Mouse (Mus musculus) neural tube, embryonic 14.5 days (tissue): ENCODE results near the gene Nek6. TPM values are rescaled to one million over a fixed set of nuclear protein-coding genes. Genes with fewer than 3 reads are reported as not detected.
A peak's percentile ranks its signal among the peaks of the same experiment; 100 is the strongest.

ENCODE experiments used
- ATAC-seq: fragments of 200-750 bp; cut with Nextera tagmentation; 2 replicates; pipeline ENCODE4 v1.8.0; 2017; ENCODE audit warnings: low read depth, mild to moderate bottlenecking, moderate TSS enrichment, moderate library complexity
- H3K27ac ChIP-seq: fragments of 300-500 bp; sonication (generic); 2 replicates; pipeline ENCODE4 v1.5.1; 2014; ENCODE audit warnings: low read depth, mild to moderate bottlenecking, control low read depth, low read length, moderate library complexity, mixed read lengths
- H3K27me3 ChIP-seq: fragments of 300-500 bp; sonication (generic); 2 replicates; pipeline ENCODE4 v1.6.1; 2014; ENCODE audit warnings: low read length; ENCODE audit not compliant: control insufficient read depth, insufficient read depth
- H3K36me3 ChIP-seq: fragments of 300-500 bp; sonication (generic); 2 replicates; pipeline ENCODE4 v1.6.1; 2014; ENCODE audit warnings: low read length, mixed read lengths; ENCODE audit not compliant: control insufficient read depth, insufficient read depth
- H3K4me1 ChIP-seq: fragments of 300-500 bp; sonication (generic); 2 replicates; pipeline ENCODE4 v1.6.1; 2014; ENCODE audit warnings: low read length; ENCODE audit not compliant: control insufficient read depth, insufficient read depth
- H3K4me2 ChIP-seq: fragments of 300-500 bp; sonication (generic); 2 replicates; pipeline ENCODE4 v1.6.1; 2014; ENCODE audit warnings: mild to moderate bottlenecking, low read depth, low read length, control low read depth
- H3K4me3 ChIP-seq: fragments of 300-500 bp; sonication (generic); 2 replicates; pipeline ENCODE4 v1.5.1; 2014; ENCODE audit warnings: low read depth, low read length, control low read depth, mixed read lengths
- H3K9ac ChIP-seq: fragments of 300-500 bp; sonication (generic); replicated peaks from 2 replicates; pipeline ENCODE4 v1.6.1; 2014; ENCODE audit warnings: low read depth, mild to moderate bottlenecking, control low read depth, low read length, mixed read lengths
- H3K9me3 ChIP-seq: fragments of 300-500 bp; sonication (generic); 2 replicates; pipeline ENCODE4 v1.6.1; 2016; ENCODE audit warnings: low read length; ENCODE audit not compliant: control insufficient read depth
- WGBS: fragments of 180-500 bp; shearing (Covaris S2); extraction: QIAGEN DNeasy Blood & Tissue Kit; methylation state at CpG from one replicate; pipeline ENCODE4 v1.1.7; 2014; 5-methylcytosine and 5-hydroxymethylcytosine counted together
- microRNA-seq: library from miRNA; unstranded; fragments of <30 nt; microRNA quantifications from one replicate; pipeline ENCODE4, GENCODE M21; 2016
- polyA plus RNA-seq: library from polyadenylated mRNA; unstranded; fragments of >200 nt; fragmentation: Nextera tagmentation; extraction: Ambion mirVana; gene quantifications from 2 replicates; pipeline ENCODE4 v1.2.1, GENCODE M21; 2014

Nek6 gene
- polyA plus RNA-seq, 1 experiment from 2014 or later: 46.4 TPM

- no peak overlapping the region for H3K4me3 ChIP-seq
- WGBS: 95% methylated on average over 4 of the region's 4 CpGs
- no peaks in the 10 kb centered on the region for H3K4me1 ChIP-seq
- H3K27ac ChIP-seq: no peak overlapping the region
- peaks cover 35% of the 10 kb centered on the region for H3K36me3 ChIP-seq
- no peaks in the 10 kb centered on the region for H3K9me3 ChIP-seq
- no peak for ATAC-seq
- no peaks in the 10 kb centered on the region for H3K27me3 ChIP-seq
- no peak overlapping the region for H3K4me2 ChIP-seq
- no peak overlapping the region for H3K9ac ChIP-seq
Measured at GRCm38 (mm10) chr2:38628801-38629200, 117.4 kb downstream of the Nek6 start.

- 96% methylated on average over 3 of the region's 3 CpGs for WGBS
- peaks cover 42% of the 10 kb centered on the region for H3K36me3 ChIP-seq
- no peak overlapping the region for H3K4me3 ChIP-seq
- H3K27me3 ChIP-seq: no peaks in the 10 kb centered on the region
- H3K9me3 ChIP-seq: no peaks in the 10 kb centered on the region
- no peak overlapping the region for H3K27ac ChIP-seq
- H3K4me2 ChIP-seq: no peak overlapping the region
- no peak overlapping the region for H3K9ac ChIP-seq
- H3K4me1 ChIP-seq: no peaks in the 10 kb centered on the region
- ATAC-seq: no peak
Measured at GRCm38 (mm10) chr2:38629451-38629850, 118.0 kb downstream of the Nek6 start.

DNA sequence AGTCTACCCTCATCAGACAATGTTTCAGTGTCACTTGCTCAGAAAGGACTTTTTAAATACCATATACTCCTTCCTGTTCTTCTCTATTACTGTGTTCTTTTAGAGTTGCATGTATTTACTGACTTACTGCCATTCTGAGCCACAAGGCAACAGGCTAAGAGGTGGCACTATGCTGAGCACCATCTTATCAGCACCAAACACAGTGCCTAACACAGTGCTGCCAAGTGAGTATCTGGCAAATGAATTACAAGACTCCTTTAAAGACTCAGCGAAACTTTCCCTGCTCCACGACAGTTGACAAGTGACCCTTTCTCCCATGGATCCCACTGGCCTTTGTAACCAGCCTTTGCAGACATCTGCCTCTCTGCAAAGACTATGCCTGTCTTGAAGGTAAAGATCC, 119.1 kb downstream of the Nek6 start:
- Histone ChIP-seq H3K27ac (no peak overlapping the region), H3K4me2 (no peak overlapping the region), H3K4me1 (no peaks in the 10 kb centered on the region), H3K27me3 (no peaks in the 10 kb centered on the region), H3K4me3 (no peak overlapping the region), H3K36me3 (peaks cover 51% of the 10 kb centered on the region), H3K9ac (no peak overlapping the region), H3K9me3 (no peaks in the 10 kb centered on the region)
- ATAC-seq: no peak
- WGBS: 95% methylated on average over 2 of the region's 2 CpGs

DNA sequence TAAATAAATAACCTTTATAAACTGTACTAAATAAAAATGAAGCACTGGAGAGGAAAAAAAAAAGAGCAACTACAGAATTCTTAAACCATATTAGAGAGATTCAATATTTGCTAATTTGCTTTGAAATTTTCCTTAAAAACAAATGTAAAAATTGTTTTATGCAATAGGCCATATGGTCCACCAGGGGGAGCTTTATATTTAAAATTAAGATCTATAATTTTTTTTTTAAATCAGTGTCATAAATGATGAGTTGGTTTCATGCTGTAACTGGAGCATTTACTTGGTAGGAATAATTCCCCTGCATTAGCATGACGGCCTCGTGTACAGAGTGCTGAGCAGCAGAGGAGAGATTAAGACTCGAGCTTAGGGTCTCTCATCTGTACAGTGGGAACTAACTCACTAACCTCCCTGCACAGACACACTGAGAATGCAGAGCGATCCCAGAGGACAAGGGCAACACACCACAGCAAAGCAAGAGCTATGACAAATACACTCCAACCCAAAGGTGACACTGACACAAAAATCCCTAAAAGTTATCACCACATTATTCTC, 126.3 kb downstream of the Nek6 start:
- Histone ChIP-seq H3K4me1 (peaks cover 4% of the 10 kb centered on the region; the same call in 1 of the 2 replicates), H3K9ac (no peak overlapping the region), H3K36me3 (peaks cover 46% of the 10 kb centered on the region), H3K9me3 (no peaks in the 10 kb centered on the region), H3K27me3 (no peaks in the 10 kb centered on the region), H3K4me3 (no peak overlapping the region), H3K4me2 (no peak overlapping the region), H3K27ac (no peak overlapping the region)
- no peak; the same call in 1 of the 2 replicates for ATAC-seq
- WGBS: 82% methylated on average over 4 of the region's 4 CpGs

DNA sequence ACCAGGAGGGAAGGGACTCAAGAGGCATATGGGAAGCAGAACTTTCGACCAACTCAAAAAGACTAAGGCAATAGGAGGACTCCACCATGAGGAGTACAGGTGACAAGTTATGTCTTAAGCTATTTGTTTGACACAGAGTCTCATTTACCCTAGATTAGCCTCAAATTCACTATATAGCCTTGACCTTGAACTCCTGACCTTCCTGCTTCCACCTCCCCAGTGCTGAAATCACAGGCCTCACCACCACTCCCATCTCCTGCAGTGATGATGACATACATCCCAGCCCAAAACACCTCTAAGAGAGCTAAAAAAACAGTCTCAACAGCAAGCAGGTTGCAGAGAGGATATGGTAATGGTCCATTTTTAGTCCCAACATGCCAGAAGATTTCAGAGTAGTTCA, 130.3 kb downstream of the Nek6 start:
- ATAC-seq: no peak
- H3K27ac ChIP-seq: no peak overlapping the region
- no peak overlapping the region for H3K4me3 ChIP-seq
- H3K27me3 ChIP-seq: no peaks in the 10 kb centered on the region
- H3K9me3 ChIP-seq: no peaks in the 10 kb centered on the region
- peaks cover 20% of the 10 kb centered on the region; the same call in 1 of the 2 replicates for H3K36me3 ChIP-seq
- 94% methylated on average over 1 of the region's 1 CpGs for WGBS
- peaks cover 9% of the 10 kb centered on the region; the same call in 1 of the 2 replicates for H3K4me1 ChIP-seq
- H3K4me2 ChIP-seq: no peak overlapping the region
- no peak overlapping the region for H3K9ac ChIP-seq

DNA sequence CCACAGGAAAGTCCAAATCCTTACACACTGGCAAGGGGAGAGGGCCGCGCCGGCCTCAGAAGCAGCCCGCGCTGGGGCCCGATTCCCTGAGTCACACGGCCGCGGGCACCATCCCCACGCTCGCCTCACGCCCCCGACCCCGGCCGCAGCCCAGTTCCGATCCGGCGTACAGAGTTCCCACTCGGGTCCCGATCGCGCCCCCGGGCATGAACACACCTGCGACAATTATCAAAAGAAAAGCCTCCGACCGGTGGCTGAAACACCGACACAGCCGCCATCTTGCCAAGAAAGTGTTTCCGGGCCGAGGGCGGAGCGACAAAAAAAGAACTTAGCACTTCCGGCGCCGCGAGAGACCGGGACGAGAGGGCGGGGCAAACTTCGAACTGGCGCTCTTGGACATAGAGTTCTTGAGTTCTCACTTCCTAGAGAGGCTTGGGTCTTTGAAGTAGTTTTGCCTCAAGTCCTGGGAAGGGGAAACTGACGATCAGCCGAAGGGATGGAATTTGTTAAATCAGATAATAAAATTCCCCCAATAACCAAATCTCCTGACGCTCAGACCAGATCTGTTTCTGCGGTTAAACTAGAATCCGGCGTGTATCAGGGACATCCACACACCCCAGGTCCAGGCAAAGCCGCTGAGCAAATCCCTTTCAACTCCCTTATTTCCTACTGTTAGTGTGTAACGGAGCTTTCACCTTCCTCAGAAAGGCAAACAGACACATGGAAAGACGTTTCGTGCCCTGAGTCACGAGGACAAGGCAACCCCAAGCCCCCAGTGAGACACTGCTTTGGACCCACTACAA, 132.4 kb downstream of the Nek6 start, which contains the start of gene Psmb7:
Gene Psmb7, minus strand, starts transcription at position 463 of the 803 bp plus-strand sequence.
- Histone ChIP-seq H3K4me2 (peak within 1 kb of the TSS; percentile 86), H3K9me3 (no peaks in the 10 kb centered on the region), H3K36me3 (peaks cover 10% of the 10 kb centered on the region; the same call in 1 of the 2 replicates), H3K9ac (peak within 1 kb of the TSS; percentile 85), H3K27ac (peak within 1 kb of the TSS; percentile 70; the same call in 1 of the 2 replicates), H3K4me1 (peaks cover 16% of the 10 kb centered on the region), H3K27me3 (no peaks in the 10 kb centered on the region), H3K4me3 (peak within 1 kb of the TSS; percentile 83)
- 2% methylated on average over 52 of the region's 52 CpGs for WGBS
- peak; percentile 81 for ATAC-seq

Small RNAs within 50 kb of the gene (microRNA-seq; reads per million reads assigned to microRNA genes)
- gene Gm27634: not detected

Other genes starting within 250 kb of the Nek6 start
- gene Dennd1a, start 224.3 kb upstream of the Nek6 start, polyA plus RNA-seq: 11.9 and 17.8 TPM in 2 replicates
- 0.84 and 1.2 TPM in 2 replicates for gene Lhx2, start 172.4 kb upstream of the Nek6 start, polyA plus RNA-seq
- 277 and 282 TPM in 2 replicates for gene Psmb7, start 132.4 kb downstream of the Nek6 start, polyA plus RNA-seq
- gene Nr5a1, start 202.9 kb downstream of the Nek6 start, polyA plus RNA-seq: not detected in 2 replicates